Mouse (Mus musculus): ENCODE data around the gene Glb1l3.

GRCm38 (mm10) chr9:26831089-26831488 lies 29.6 kb downstream of the Glb1l3 start:
- no peak for TF ChIP-seq POLR2A (IDR thresholded peaks at IDR 0.05; ENCODE audit: insufficient read depth, low read length)
- no peak for TF ChIP-seq CTCF (IDR thresholded peaks at IDR 0.05; ENCODE audit: low read depth, low read length)
- TF ChIP-seq EP300 (IDR thresholded peaks at IDR 0.05; ENCODE audit: insufficient read depth, low read depth, low read length): no peak

Data from ES-Bruce4 (cell line).